Mouse (Mus musculus) thymus, postnatal 14 days (tissue): ENCODE data around the gene Bcl6.
A peak's percentile ranks its signal among the peaks of the same experiment; 100 is the strongest.

Source experiments
- DNase-seq: peaks from one replicate; pipeline ENCODE4 v3.0.0; 2021

Gene Bcl6

GRCm38 (mm10) chr16:23972126-23972740, 16.4 kb downstream of the Bcl6 start:
- DNase-seq = no peak

GRCm38 (mm10) chr16:23969919-23970318, 18.7 kb downstream of the Bcl6 start:
- no peak for DNase-seq

- DNase-seq = no peak
These were observed 19.8 kb downstream of the Bcl6 start for GRCm38 (mm10) chr16:23968888-23969287.

- peak; percentile 58 for DNase-seq
These were observed 21.4 kb downstream of the Bcl6 start for GRCm38 (mm10) chr16:23967301-23967700.

- DNase-seq = peak; percentile 4
These were observed 22.6 kb downstream of the Bcl6 start for GRCm38 (mm10) chr16:23966066-23966465.

- DNase-seq = peak; percentile 2
These were observed 23.8 kb downstream of the Bcl6 start for GRCm38 (mm10) chr16:23964706-23965367.

GRCm38 (mm10) chr16:23963896-23964668, 24.6 kb downstream of the Bcl6 start:
- DNase-seq = no peak

- peak; percentile 66 for DNase-seq
These were observed 26.3 kb downstream of the Bcl6 start for GRCm38 (mm10) chr16:23962401-23962800.

GRCm38 (mm10) chr16:23958938-23959337, 29.7 kb downstream of the Bcl6 start:
- DNase-seq = no peak

- no peak for DNase-seq
These were observed 34.7 kb downstream of the Bcl6 start for GRCm38 (mm10) chr16:23953959-23954260.

- DNase-seq = peak; percentile 65
These were observed 35.3 kb downstream of the Bcl6 start for GRCm38 (mm10) chr16:23953189-23953958.

- peak; percentile 1 for DNase-seq
These were observed 36.4 kb downstream of the Bcl6 start for GRCm38 (mm10) chr16:23952101-23952727.

- DNase-seq = peak; percentile 33
These were observed 41.0 kb downstream of the Bcl6 start for GRCm38 (mm10) chr16:23947654-23948053.

GRCm38 (mm10) chr16:23944801-23945200, 43.9 kb downstream of the Bcl6 start:
- DNase-seq = no peak

- DNase-seq = no peak
These were observed 54.3 kb downstream of the Bcl6 start for GRCm38 (mm10) chr16:23934397-23934796.

- no peak for DNase-seq
These were observed 56.4 kb downstream of the Bcl6 start, which contains the start of gene Rtp2 for GRCm38 (mm10) chr16:23932294-23932693. Gene Rtp2 (minus strand): TSS chr16:23932394.

- DNase-seq = no peak
These were observed 57.4 kb downstream of the Bcl6 start for GRCm38 (mm10) chr16:23931275-23931674.

- no peak for DNase-seq
These were observed 58.1 kb downstream of the Bcl6 start for GRCm38 (mm10) chr16:23930426-23931073.

GRCm38 (mm10) chr16:23927301-23928114, 61.1 kb downstream of the Bcl6 start:
- DNase-seq = no peak

GRCm38 (mm10) chr16:23922906-23923305, 65.7 kb downstream of the Bcl6 start:
- no peak for DNase-seq

GRCm38 (mm10) chr16:23921697-23922096, 67.0 kb downstream of the Bcl6 start:
- no peak for DNase-seq
